Mouse (Mus musculus): ENCODE measurements around the gene Cyb561d2. TPM values are rescaled to one million over a fixed set of nuclear protein-coding genes. Genes with fewer than 3 reads are reported as not detected.

The Cyb561d2 gene
- 62.6 and 77.4 TPM in 2 replicates for polyA plus RNA-seq (2012; rRNA removed)

DNA sequence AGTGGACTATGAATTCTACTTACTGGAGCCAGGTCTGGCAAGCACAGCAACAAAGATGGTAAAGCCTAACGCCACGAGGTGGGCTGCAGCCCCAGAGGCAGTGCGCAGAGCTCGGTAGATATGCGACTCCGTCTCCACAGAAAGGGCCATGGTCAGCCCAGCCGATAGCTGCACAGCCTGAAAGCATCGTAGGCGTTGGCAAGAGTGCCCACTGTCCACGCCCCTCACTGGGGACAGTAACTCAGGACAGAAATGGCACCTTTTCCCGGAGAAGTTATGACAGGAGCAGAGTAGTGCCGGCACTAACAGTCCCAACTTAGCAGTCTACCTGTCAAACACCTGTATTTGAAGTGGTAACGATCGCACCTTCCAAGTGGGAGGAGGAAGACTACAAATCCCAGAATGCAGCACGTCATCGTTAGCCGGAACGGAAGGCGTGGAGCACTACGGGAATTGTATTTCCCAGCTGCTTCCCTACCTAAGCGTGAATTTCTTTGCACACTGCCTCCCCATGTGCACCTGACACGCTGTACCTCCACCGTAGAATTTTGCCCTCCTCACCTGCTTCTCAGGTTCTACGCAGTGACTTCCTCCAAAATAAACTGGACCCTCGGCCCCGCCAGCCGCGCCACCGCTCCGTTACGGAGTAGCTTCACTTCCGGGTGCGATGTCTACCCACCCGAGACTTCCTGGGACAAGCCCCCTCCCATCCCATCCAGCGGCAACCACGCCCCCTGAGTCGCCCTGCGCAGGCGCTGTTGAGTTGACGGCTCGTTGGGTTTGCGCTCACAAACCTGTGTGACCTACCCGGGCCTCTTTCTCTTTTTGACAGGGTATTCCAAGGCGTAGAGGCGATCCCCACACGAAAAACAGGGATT is at the start of gene Cyb561d2, which contains the start of gene Nprl2:
Cyb561d2 (minus strand) TSS at position 720 of the 878 bp plus-strand sequence.
Nprl2 (plus strand) TSS at position 753 of the 878 bp plus-strand sequence.
- H3K4me1 ChIP-seq (ENCODE audit: control insufficient read depth, insufficient read depth, low read length): peaks cover 5% of the 10 kb centered on the region; the same call in 1 of the 2 replicates
- peak; percentile 97 for DNase-seq
- TF ChIP-seq POLR2A (IDR thresholded peaks at IDR 0.05; ENCODE audit: low read depth, low read length) (no peak), CTCF (conservative IDR thresholded peaks at IDR 0.05; ENCODE audit: insufficient read depth, insufficient read length, low read depth, low read length) (no peak)
- H3K27me3 ChIP-seq (replicated peaks; ENCODE audit: control insufficient read depth, insufficient read depth, low read length): no peaks in the 10 kb centered on the region
- WGBS: under 1% methylated on average over 46 of the region's 46 CpGs
- H3K4me3 ChIP-seq (ENCODE audit: insufficient read depth, low read depth, low read length): peak within 1 kb of the TSS; percentile 71
- H3K27ac ChIP-seq (ENCODE audit: insufficient read depth, low read depth, low read length): peak within 1 kb of the TSS; percentile 85
- 0 out of 2 replicates have a peak, but pooled peaks cover 2% of the 10 kb centered on the region for H3K36me3 ChIP-seq (ENCODE audit: control insufficient read depth, insufficient read depth, low read length)

DNA sequence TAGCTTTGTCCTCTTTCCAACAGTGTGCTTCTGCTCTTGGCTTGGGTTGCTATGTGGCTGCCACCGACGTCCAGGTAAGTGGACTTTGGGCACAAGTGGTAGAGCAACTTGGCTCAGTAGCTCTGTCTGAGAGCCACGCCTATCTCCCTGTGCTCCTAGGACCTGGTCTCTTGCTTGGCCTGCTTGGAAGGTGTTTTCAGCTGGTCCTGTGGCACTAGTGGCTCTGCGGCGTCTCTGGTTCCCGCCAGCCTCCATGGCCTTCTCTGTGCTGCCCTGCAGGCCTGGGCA is 48.7 kb upstream of the Cyb561d2 start:
- no peaks in the 10 kb centered on the region for H3K27me3 ChIP-seq (replicated peaks; ENCODE audit: control insufficient read depth, insufficient read depth, low read length)
- H3K4me1 ChIP-seq (ENCODE audit: control insufficient read depth, insufficient read depth, low read length): peaks cover 30% of the 10 kb centered on the region
- WGBS: 53% methylated on average over 6 of the region's 6 CpGs
- H3K36me3 ChIP-seq (ENCODE audit: control insufficient read depth, insufficient read depth, low read length): no peaks in the 10 kb centered on the region
- peak overlapping the region; percentile 9; the same call in 1 of the 2 replicates for H3K4me3 ChIP-seq (ENCODE audit: insufficient read depth, low read depth, low read length)
- H3K27ac ChIP-seq (ENCODE audit: insufficient read depth, low read depth, low read length): peak overlapping the region; percentile 63
- TF ChIP-seq POLR2A (IDR thresholded peaks at IDR 0.05; ENCODE audit: low read depth, low read length) (no peak), CTCF (conservative IDR thresholded peaks at IDR 0.05; ENCODE audit: insufficient read depth, insufficient read length, low read depth, low read length) (no peak)
- peak; percentile 90 for DNase-seq

DNA sequence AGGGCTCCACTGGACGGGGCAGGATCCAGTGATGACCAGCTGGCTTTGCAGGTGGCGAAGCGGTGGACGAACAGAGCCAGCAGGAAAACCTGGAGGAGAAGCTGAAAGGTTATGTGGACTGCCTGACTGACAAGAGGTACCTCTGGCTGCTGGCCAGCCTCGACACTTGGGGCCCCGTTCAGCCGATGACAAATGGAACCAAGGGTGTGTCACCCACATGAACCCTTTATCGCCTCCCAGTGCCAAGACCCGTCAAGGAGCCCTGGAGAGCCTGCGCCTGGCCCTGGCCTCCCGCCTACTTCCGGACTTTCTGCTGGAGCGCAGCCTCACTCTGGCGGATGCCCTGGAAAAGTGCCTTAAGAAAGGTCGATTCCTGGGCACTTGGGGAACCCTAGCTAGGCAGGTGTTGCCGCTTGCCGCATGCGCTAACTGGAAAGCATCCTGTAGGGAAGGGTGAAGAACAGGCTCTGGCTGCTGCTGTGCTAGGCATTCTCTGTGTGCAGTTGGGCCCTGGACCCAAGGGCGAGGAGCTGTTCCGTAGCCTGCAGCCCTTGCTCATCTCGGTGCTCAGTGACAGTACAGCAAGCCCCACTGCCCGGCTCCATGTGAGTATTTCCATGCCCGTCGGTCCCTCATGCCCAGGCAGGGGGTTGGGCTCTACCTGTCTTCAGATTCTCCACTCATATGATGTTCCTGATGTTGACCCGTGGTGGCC is 48.2 kb upstream of the Cyb561d2 start:
- Histone ChIP-seq H3K27me3 (replicated peaks; ENCODE audit: control insufficient read depth, insufficient read depth, low read length) (no peaks in the 10 kb centered on the region), H3K4me1 (ENCODE audit: control insufficient read depth, insufficient read depth, low read length) (peaks cover 30% of the 10 kb centered on the region), H3K27ac (ENCODE audit: insufficient read depth, low read depth, low read length) (peak overlapping the region; percentile 47), H3K36me3 (ENCODE audit: control insufficient read depth, insufficient read depth, low read length) (no peaks in the 10 kb centered on the region), H3K4me3 (ENCODE audit: insufficient read depth, low read depth, low read length) (no peak overlapping the region)
- peak; percentile 89 for DNase-seq
- TF ChIP-seq POLR2A (IDR thresholded peaks at IDR 0.05; ENCODE audit: low read depth, low read length): no peak
- TF ChIP-seq CTCF (conservative IDR thresholded peaks at IDR 0.05; ENCODE audit: insufficient read depth, insufficient read length, low read depth, low read length): no peak
- WGBS: 57% methylated on average over 25 of the region's 25 CpGs

DNA sequence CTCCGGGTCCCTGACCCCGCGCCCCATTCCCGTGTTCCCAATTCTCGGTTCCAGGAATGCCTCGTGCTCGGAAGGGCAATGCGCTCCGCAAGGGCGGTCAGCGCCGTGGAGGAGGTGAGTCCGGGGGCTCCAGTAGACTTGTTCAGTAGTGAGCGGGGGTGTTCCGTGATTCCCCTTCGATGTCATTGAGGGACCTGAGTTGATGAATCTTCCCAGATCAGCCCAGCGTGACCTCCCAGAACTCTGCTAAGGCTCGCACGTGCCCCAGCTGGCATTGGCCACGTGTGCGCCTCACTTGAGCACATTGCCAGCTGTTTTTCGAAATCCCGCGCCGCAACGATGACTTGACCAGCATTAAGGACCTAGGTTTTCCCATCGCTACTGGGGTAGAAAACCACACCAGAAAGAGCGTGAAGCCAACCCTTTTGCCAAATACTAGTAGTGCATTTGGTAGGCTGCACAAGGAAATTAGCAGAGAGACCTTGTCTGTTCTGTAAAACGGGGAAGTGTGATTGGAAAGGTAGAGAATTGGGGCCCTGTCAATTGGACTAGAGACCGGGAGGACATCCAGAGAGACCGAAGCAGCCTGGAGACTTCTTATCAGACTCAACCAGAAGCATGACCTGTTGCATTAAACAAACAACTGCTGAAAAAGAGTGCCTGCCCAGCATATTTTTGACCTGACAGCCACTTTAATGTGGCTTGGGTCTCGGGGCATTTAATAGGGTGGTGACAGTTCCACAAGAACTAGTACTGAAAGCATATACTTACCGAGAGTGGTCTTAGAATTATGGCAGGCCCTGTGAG is 46.0 kb upstream of the Cyb561d2 start:
- WGBS: 3% methylated on average over 33 of the region's 33 CpGs
- H3K36me3 ChIP-seq (ENCODE audit: control insufficient read depth, insufficient read depth, low read length): no peaks in the 10 kb centered on the region
- DNase-seq: peak; percentile 77

DNA sequence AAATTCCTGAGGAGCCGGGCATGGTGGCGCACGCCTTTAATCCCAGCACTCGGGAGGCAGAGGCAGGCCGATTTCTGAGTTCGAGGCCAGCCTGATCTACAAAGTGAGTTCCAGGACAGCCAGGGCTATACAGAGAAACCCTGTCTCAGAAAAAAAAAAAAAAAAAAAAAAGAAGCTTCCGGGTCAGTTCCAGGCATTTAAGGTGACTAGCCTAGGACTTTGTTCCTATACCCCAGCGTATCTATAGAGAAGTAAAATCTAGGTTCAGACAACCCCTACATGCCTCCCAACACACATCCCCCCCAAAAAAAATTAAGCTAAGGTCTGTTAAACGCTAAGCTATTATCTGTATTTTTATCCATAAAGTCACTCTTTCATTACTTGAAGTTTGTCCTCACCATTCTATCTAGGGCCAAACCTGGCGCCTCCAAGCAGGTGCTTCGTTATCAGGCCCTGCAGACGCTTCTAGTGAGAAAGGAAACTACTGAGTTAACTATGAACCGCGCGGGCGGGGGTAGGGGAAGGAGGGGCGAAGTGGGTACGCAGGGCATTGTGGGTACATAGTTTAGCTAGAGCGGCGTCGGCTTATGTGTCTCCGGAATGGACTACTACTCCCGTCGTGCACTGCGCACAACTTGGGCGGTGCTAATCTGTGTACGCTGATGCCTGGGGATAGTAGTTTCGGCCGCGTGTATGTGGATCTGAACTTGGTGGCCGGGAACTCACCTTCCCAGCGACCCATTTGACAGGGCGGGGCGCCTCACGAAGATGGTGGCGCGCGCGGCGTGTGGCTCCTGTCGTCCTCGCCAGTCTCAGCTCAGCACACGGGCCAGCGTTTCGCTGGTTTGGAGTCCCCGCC is 45.2 kb upstream of the Cyb561d2 start, which contains the start of gene Ifrd2:
Ifrd2 (plus strand) TSS at position 669 of the 859 bp plus-strand sequence.
- peak; percentile 100 for DNase-seq
- WGBS: 10% methylated on average over 46 of the region's 46 CpGs
- no peaks in the 10 kb centered on the region for H3K27me3 ChIP-seq (replicated peaks; ENCODE audit: control insufficient read depth, insufficient read depth, low read length)
- no peaks in the 10 kb centered on the region for H3K36me3 ChIP-seq (ENCODE audit: control insufficient read depth, insufficient read depth, low read length)
- peaks cover 26% of the 10 kb centered on the region; the same call in 1 of the 2 replicates for H3K4me1 ChIP-seq (ENCODE audit: control insufficient read depth, insufficient read depth, low read length)
- peak within 1 kb of the TSS; percentile 74 for H3K4me3 ChIP-seq (ENCODE audit: insufficient read depth, low read depth, low read length)
- peak within 1 kb of the TSS; percentile 67 for H3K27ac ChIP-seq (ENCODE audit: insufficient read depth, low read depth, low read length)
- TF ChIP-seq POLR2A (IDR thresholded peaks at IDR 0.05; ENCODE audit: low read depth, low read length) (no peak), CTCF (conservative IDR thresholded peaks at IDR 0.05; ENCODE audit: insufficient read depth, insufficient read length, low read depth, low read length) (no peak)

More for the DNA sequence above, 46.0 kb upstream of the Cyb561d2 start:
- no peaks in the 10 kb centered on the region for H3K27me3 ChIP-seq (replicated peaks; ENCODE audit: control insufficient read depth, insufficient read depth, low read length)
- H3K27ac ChIP-seq (ENCODE audit: insufficient read depth, low read depth, low read length): peak overlapping the region; percentile 67
- TF ChIP-seq CTCF (conservative IDR thresholded peaks at IDR 0.05; ENCODE audit: insufficient read depth, insufficient read length, low read depth, low read length) (no peak), POLR2A (IDR thresholded peaks at IDR 0.05; ENCODE audit: low read depth, low read length) (no peak)
- peaks cover 21% of the 10 kb centered on the region; the same call in 1 of the 2 replicates for H3K4me1 ChIP-seq (ENCODE audit: control insufficient read depth, insufficient read depth, low read length)
- H3K4me3 ChIP-seq (ENCODE audit: insufficient read depth, low read depth, low read length): peak overlapping the region; percentile 74

DNA sequence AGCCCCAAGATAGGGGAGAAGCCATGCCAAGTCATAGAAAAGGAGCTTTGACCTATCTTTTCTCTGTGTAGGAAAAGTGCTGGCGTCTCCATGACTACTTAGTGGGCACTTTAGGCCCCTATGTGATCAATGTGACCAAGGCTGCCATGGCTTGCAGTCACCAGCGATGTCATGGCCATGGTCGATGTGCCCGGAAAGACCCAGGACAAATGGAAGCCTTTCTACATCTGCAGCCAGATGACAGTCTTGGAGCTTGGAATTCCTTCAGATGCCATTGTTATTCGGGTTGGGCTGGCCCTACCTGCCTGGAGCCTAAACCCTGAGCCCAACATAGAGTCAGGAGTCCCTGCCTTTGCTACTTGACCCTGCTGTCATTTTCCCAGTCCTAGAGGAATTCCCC is 44.5 kb upstream of the Cyb561d2 start:
- TF ChIP-seq POLR2A (IDR thresholded peaks at IDR 0.05; ENCODE audit: low read depth, low read length) (no peak), CTCF (conservative IDR thresholded peaks at IDR 0.05; ENCODE audit: insufficient read depth, insufficient read length, low read depth, low read length) (no peak)
- no peaks in the 10 kb centered on the region for H3K27me3 ChIP-seq (replicated peaks; ENCODE audit: control insufficient read depth, insufficient read depth, low read length)
- H3K4me3 ChIP-seq (ENCODE audit: insufficient read depth, low read depth, low read length): no peak overlapping the region
- no peak overlapping the region for H3K27ac ChIP-seq (ENCODE audit: insufficient read depth, low read depth, low read length)
- WGBS: 85% methylated on average over 5 of the region's 5 CpGs
- H3K4me1 ChIP-seq (ENCODE audit: control insufficient read depth, insufficient read depth, low read length): peaks cover 33% of the 10 kb centered on the region; the same call in 1 of the 2 replicates
- no peaks in the 10 kb centered on the region for H3K36me3 ChIP-seq (ENCODE audit: control insufficient read depth, insufficient read depth, low read length)
- no peak for DNase-seq
